Mouse (Mus musculus): ENCODE data around the gene Ccpg1os. TPM values are rescaled to one million over a fixed set of nuclear protein-coding genes. Genes with fewer than 3 reads are reported as not detected.

Gene Ccpg1os
- total RNA-seq (2023): 2.3 TPM in 2 replicates

DNA sequence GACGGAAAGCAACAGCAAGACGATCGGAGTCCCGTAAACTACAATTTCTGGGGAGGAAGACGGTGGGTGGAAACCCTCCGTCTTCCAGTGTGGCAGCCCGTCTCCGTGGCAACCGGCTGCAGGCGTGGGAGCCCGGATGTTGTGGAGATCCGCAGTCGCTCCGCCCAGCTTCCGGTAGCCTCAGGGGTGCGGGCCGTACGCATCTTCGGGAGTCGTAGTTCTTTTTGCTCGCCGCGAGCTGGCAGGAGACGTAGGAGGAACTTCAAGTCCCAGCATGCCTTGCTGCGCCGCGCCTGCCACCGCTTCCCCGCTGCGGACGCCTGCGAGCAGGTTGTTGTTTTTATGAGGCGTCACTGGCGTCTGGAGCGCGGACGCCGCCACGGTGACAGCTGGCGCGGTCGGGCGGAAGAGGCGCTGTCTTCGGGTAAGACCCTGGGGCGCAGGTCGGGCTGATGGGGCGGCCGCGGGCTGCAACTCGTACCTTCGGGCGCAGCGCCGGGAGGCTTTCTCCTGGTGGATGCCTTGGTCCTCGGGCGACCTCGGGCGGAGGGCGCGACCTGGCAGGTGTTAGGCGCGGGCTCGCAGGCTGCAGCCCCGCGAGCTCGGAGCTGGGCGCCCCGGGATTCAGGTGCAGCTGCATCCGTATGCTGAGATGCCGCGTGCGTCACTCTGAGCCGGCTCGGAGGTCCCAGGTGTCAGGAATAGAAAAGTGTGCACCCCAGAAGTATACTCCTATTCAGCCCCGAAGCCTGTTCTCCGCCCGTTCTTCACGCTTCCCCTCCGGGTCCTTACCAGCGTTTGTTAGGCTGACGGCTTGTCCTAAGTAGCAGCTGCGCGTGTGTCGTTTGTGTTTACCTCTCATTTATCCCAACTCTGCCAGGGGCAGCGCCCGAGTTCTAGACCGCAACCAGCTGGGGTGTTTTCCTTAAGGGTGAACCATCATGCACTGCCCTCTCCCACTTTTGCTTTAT lies at the start of gene Ccpg1os, which contains the start of gene Ccpg1:
Gene Ccpg1os, minus strand, starts transcription at position 133 of the 971 bp plus-strand sequence.
Gene Ccpg1, plus strand, starts transcription at position 180 of the 971 bp plus-strand sequence.

GRCm38 (mm10) chr9:72958521-72959450 lies 26.4 kb downstream of the Ccpg1os start, which contains the start of the genes Dyx1c1 and Gm44503:
Gene Dyx1c1, plus strand, starts transcription at chr9:72958785.
Gene Gm44503, plus strand, starts transcription at chr9:72958852.

Other genes starting within 250 kb of the Ccpg1os start
- not detected in 2 replicates for gene Prtg, start 178.5 kb downstream of the Ccpg1os start, total RNA-seq (2023)
- gene Pygo1, start 59.7 kb downstream of the Ccpg1os start, total RNA-seq (2023): not detected in 2 replicates
- gene Dyx1c1, start 26.6 kb downstream of the Ccpg1os start, total RNA-seq (2023): 0.57 TPM in 2 replicates
- 0.11 TPM in 1 of 2 replicates, not detected in the other for gene Gm44503, start 26.5 kb downstream of the Ccpg1os start, total RNA-seq (2023)
- gene Ccpg1, start within 50 bp of the Ccpg1os start, total RNA-seq (2023): 405 and 465 TPM in 2 replicates
- 21.8 and 25.7 TPM in 2 replicates for gene Pigb, start 55.0 kb upstream of the Ccpg1os start, total RNA-seq (2023)
- 206 and 212 TPM in 2 replicates for gene Rab27a, start 59.5 kb upstream of the Ccpg1os start, total RNA-seq (2023)
- 12.0 and 21.9 TPM in 2 replicates for gene Khdc3, start 116.5 kb upstream of the Ccpg1os start, total RNA-seq (2023)
- not detected in 2 replicates for gene Gm20509, start 117.1 kb upstream of the Ccpg1os start, total RNA-seq (2023)
- 33.9 and 43.0 TPM in 2 replicates for gene Rsl24d1, start 128.0 kb upstream of the Ccpg1os start, total RNA-seq (2023)

All from neutrophil, adult 65 days (primary cell).